Mouse (Mus musculus): ENCODE data around the gene Ptp4a2.
A peak's percentile ranks its signal among the peaks of the same experiment; 100 is the strongest.
"Not testable (repeated sequence)": the region's sequence is repeated elsewhere in the genome, so short reads cannot be mapped to it uniquely, and the experiment has no call there.

Ptp4a2 gene

DNA sequence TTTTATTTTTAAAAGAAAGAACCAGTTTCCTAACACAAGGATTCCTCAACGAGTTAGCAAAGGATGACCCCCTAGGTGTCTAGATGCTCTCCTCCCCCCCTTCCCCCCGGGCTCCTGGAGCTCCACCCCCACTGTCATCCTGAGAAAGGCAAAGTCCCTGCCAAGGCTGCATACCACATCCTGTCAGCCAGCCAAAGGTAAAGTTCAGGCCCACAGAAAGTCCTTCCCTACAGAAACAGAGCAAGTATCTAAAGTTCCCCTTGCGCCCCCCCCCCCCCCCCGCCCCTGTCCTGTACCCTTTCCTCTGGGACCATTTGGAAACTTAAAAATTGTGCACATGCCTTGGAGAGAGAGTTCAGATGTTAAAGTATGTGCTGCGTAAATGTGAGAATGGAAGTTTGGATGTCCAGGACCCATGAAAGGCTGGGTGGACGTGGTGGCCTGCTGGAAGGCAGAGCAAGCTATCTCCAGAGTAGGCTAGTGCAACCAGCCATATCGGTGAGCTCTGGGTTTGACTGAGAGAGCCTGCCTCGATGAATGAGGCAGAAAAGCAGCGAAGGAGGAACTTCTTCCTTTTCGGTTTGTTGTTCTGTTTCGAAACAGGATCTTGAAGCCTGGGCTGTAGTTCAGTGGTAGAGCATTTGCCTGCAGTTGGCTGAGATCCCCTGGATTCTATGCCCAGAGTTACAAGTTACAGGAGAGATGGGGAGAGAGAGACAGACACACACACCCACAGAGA, 71.7 kb downstream of the Ptp4a2 start:
- DNase-seq (ENCODE audit: low spot score in 2 of 2) = peak; percentile 60 to 65

DNA sequence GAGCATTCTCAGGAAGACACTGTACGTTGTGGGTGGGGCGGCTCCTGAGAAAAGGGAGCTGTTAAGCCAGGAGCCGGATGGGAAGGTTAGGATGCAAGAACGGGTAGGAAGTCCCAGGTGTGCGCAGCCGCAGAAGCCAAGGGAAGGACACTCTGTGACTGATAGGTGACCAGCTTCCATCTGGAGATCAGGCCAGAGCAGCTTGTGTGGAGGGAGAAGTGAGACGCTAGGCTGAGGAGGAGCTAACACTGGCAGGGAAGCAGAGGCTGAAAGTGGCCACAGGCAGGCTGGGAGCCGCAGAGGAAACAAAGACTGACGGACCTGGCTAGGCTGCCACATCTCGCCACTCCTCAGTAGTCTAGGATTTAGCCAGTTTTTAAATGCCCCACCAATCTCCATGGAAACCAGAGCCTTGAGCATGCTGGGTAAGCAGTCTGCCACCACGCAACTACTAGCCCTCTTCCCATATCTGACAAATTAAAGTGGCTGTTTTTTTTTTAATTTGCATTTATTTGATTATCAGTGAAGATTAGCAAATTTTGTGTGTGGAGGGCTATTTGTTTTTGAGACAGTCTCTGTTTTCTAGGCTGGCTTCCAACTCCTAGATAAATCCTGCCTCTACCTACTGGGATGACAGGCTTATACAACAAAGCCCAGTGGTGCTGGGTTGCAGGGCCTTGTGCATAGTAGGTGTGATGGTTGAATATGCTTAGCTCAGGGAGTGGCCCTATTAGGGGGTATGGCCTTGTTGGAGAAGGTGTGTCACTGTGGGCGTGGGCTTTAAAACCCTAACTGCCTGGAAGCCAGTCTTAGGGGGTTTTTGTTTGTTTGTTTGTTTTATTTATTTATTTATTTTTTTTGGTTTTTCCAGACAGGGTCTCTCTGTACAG, 73.3 kb downstream of the Ptp4a2 start:
- DNase-seq (ENCODE audit: low spot score in 2 of 2) = peak; percentile 54 to 72

GRCm38 (mm10) chr4:129889661-129890060, 78.6 kb downstream of the Ptp4a2 start:
- DNase-seq (ENCODE audit: low spot score in 2 of 2) = no peak

DNA sequence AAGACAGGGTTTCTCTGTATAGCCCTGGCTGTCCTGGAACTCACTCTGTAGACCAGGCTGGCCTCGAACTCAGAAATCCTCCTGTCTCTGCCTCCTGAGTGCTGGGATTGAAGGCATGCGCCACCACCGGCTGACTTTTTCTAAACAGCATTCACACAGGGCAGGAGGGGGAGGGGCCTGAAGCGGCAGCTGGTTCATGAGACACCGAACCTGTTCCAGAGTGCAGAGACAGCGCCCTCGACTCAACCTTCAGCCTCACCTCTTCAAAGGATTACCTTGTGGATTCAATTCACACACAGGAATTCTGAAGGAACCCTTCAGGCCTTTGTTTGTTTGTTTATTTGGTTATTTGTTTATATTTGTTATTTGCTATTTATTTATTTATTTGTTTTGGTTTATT, 79.1 kb downstream of the Ptp4a2 start:
- DNase-seq (ENCODE audit: low spot score in 2 of 2) = no peak

GRCm38 (mm10) chr4:129894861-129895260, 83.8 kb downstream of the Ptp4a2 start:
- DNase-seq (ENCODE audit: low spot score in 2 of 2) = no peak

- DNase-seq (ENCODE audit: low spot score in 2 of 2) = not testable (repeated sequence)
Observed at GRCm38 (mm10) chr4:129898815-129899214, 87.8 kb downstream of the Ptp4a2 start.
